Mouse (Mus musculus): ENCODE results near the gene Neurl1a. TPM values are rescaled to one million over a fixed set of nuclear protein-coding genes. Genes with fewer than 3 reads are reported as not detected.

The Neurl1a gene
- polyA plus RNA-seq, 1 experiment: 0.01 TPM

- TF ChIP-seq TAL1 (IDR thresholded peaks at IDR 0.05; ENCODE audit: low read length): no peak
- Histone ChIP-seq H3K27me3 (ENCODE audit: control insufficient read depth) (no peaks in the 10 kb centered on the region), H3K4me3 (replicated peaks) (no peak overlapping the region), H3K4me1 (ENCODE audit: control insufficient read depth) (no peaks in the 10 kb centered on the region), H3K9me3 (ENCODE audit: control insufficient read depth, low read length) (no peaks in the 10 kb centered on the region), H3K36me3 (ENCODE audit: control insufficient read depth) (peaks cover 16% of the 10 kb centered on the region)
These were observed 85.0 kb downstream of the Neurl1a start for GRCm38 (mm10) chr19:47263621-47264020.

DNA sequence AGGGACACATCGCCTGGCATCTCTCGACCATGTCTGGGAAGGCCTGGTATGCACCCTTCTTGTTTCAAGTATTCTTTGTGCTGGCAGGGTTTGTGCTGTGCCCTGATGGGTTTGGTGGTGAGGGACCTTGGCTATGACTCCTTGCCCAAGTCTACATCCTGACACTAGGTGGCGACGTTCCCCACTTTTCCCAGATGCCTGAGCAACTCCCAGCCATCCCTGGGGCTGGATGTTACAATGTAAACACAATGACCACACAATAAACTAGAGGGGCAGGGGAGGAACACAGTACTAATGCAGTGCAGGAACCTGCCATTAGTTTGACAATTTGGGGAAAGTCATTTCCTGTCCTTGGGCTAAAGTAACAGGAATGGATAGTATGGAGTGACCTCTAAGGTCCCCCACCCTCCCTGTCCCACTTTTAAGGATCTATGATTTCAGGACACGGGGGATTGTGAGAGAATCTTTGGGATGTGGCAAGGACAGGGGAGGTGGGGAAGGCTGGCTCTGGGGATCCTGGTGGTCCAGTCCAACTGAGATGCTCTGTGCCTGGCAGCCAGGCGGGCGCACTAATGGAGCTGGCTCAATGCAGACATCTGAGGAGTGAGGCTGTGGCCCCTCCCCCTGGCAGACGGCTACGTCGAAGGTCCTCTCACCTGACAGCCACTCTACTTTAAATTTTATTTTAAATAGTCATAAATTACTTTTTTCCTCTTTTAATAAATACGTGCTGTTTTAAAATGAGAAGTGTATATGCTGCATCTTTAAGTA lies 85.9 kb downstream of the Neurl1a start:
- TF ChIP-seq TAL1 (IDR thresholded peaks at IDR 0.05; ENCODE audit: low read length) (no peak), GATA1 (IDR thresholded peaks at IDR 0.05; ENCODE audit: low read length) (no peak)
- no peaks in the 10 kb centered on the region for H3K4me1 ChIP-seq (ENCODE audit: control insufficient read depth)

GRCm38 (mm10) chr19:47266070-47266801 lies 87.6 kb downstream of the Neurl1a start:
- TF ChIP-seq GATA1 (IDR thresholded peaks at IDR 0.05; ENCODE audit: low read length) (no peak), TAL1 (IDR thresholded peaks at IDR 0.05; ENCODE audit: low read length) (no peak)
- Histone ChIP-seq H3K9me3 (ENCODE audit: control insufficient read depth, low read length) (no peaks in the 10 kb centered on the region), H3K4me3 (replicated peaks) (no peak overlapping the region), H3K4me1 (ENCODE audit: control insufficient read depth) (no peaks in the 10 kb centered on the region), H3K36me3 (ENCODE audit: control insufficient read depth) (peaks cover 16% of the 10 kb centered on the region), H3K27me3 (ENCODE audit: control insufficient read depth) (no peaks in the 10 kb centered on the region)

More for the DNA sequence above, 85.9 kb downstream of the Neurl1a start:
- Histone ChIP-seq H3K9me3 (ENCODE audit: control insufficient read depth, low read length) (no peaks in the 10 kb centered on the region), H3K4me3 (replicated peaks) (no peak overlapping the region), H3K27me3 (ENCODE audit: control insufficient read depth) (no peaks in the 10 kb centered on the region), H3K36me3 (ENCODE audit: control insufficient read depth) (peaks cover 16% of the 10 kb centered on the region)

DNA sequence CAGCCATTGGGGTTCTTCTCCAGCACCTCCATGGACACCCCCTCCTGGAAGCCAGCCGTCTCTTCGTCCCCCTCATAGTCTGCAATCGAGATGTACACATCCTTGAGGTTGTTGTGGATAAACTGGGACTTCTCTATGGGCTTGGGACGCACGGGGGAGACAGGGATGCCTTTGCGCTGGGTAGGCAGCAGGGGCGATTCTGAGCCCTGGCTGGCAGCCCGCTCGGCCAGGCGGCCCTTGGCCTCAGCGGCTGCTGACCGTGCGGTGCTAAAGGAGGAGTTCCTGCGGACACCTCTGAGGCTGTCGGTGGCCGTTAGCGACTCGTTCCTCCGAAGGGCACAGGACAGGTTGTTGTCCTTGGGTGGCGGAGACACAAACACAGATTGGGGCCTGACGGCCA lies 88.4 kb downstream of the Neurl1a start:
- Histone ChIP-seq H3K27me3 (ENCODE audit: control insufficient read depth) (no peaks in the 10 kb centered on the region), H3K4me3 (replicated peaks) (no peak overlapping the region), H3K4me1 (ENCODE audit: control insufficient read depth) (no peaks in the 10 kb centered on the region), H3K36me3 (ENCODE audit: control insufficient read depth) (peaks cover 16% of the 10 kb centered on the region), H3K9me3 (ENCODE audit: control insufficient read depth, low read length) (no peaks in the 10 kb centered on the region)
- no peak for TF ChIP-seq TAL1 (IDR thresholded peaks at IDR 0.05; ENCODE audit: low read length)
- TF ChIP-seq GATA1 (IDR thresholded peaks at IDR 0.05; ENCODE audit: low read length): no peak

DNA sequence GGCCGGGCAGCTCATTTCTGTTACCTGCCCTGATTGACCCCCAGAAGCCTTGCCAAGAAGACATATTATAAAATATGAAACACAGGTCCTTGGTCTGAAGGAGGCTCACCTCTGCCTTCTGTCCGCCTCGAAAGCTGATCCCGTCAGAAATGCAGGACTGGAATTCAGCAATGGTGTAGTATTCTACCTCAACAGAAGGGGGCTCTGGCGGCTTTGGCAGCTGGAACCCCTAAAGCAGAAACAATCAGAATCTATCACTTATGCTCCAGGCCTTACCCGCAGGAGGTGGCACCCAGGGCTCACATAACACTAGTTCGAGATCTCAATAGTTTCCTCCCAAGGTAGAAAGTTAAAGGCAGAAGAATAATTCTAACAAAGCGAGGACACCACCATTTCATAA lies 91.1 kb downstream of the Neurl1a start:
- Histone ChIP-seq H3K36me3 (ENCODE audit: control insufficient read depth) (peaks cover 23% of the 10 kb centered on the region), H3K9me3 (ENCODE audit: control insufficient read depth, low read length) (no peaks in the 10 kb centered on the region), H3K4me1 (ENCODE audit: control insufficient read depth) (no peaks in the 10 kb centered on the region), H3K27me3 (ENCODE audit: control insufficient read depth) (no peaks in the 10 kb centered on the region), H3K4me3 (replicated peaks) (no peak overlapping the region)
- no peak for TF ChIP-seq GATA1 (IDR thresholded peaks at IDR 0.05; ENCODE audit: low read length)
- TF ChIP-seq TAL1 (IDR thresholded peaks at IDR 0.05; ENCODE audit: low read length): no peak

- Histone ChIP-seq H3K27me3 (ENCODE audit: control insufficient read depth) (no peaks in the 10 kb centered on the region), H3K4me3 (replicated peaks) (no peak overlapping the region), H3K36me3 (ENCODE audit: control insufficient read depth) (peaks cover 23% of the 10 kb centered on the region), H3K9me3 (ENCODE audit: control insufficient read depth, low read length) (no peaks in the 10 kb centered on the region), H3K4me1 (ENCODE audit: control insufficient read depth) (no peaks in the 10 kb centered on the region)
- no peak for TF ChIP-seq GATA1 (IDR thresholded peaks at IDR 0.05; ENCODE audit: low read length)
- TF ChIP-seq TAL1 (IDR thresholded peaks at IDR 0.05; ENCODE audit: low read length): no peak
These were observed 91.9 kb downstream of the Neurl1a start for GRCm38 (mm10) chr19:47270520-47270919.

- Histone ChIP-seq H3K4me3 (replicated peaks) (no peak overlapping the region), H3K27me3 (ENCODE audit: control insufficient read depth) (no peaks in the 10 kb centered on the region), H3K9me3 (ENCODE audit: control insufficient read depth, low read length) (no peaks in the 10 kb centered on the region), H3K4me1 (ENCODE audit: control insufficient read depth) (no peaks in the 10 kb centered on the region), H3K36me3 (ENCODE audit: control insufficient read depth) (peaks cover 12% of the 10 kb centered on the region; the same call in 1 of the 2 replicates)
- no peak for TF ChIP-seq GATA1 (IDR thresholded peaks at IDR 0.05; ENCODE audit: low read length)
- no peak for TF ChIP-seq TAL1 (IDR thresholded peaks at IDR 0.05; ENCODE audit: low read length)
These were observed 98.1 kb downstream of the Neurl1a start for GRCm38 (mm10) chr19:47276730-47277129.

DNA sequence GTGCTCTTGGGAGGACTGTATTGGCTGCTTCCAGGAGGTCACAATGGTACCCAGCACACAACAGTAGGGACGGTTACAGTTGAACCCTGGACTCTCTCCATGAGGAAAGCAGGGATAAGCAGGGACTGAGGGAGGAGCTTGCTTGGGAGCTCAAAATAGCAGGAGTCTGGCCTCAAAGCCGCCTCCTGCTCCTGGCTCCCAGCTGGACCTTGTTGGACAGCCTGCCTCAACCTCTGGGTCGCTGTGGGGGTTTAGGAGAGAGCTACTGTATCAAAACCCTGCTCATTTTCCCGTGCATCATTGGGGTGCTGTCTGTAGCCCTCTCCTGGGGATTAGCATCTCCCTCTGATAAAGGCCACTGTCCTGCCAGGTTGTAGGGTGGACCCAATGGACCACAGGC lies 100.8 kb downstream of the Neurl1a start:
- Histone ChIP-seq H3K27me3 (ENCODE audit: control insufficient read depth) (no peaks in the 10 kb centered on the region), H3K4me3 (replicated peaks) (no peak overlapping the region), H3K4me1 (ENCODE audit: control insufficient read depth) (no peaks in the 10 kb centered on the region), H3K9me3 (ENCODE audit: control insufficient read depth, low read length) (no peaks in the 10 kb centered on the region), H3K36me3 (ENCODE audit: control insufficient read depth) (peaks cover 7% of the 10 kb centered on the region; the same call in 1 of the 2 replicates)
- TF ChIP-seq TAL1 (IDR thresholded peaks at IDR 0.05; ENCODE audit: low read length) (no peak), GATA1 (IDR thresholded peaks at IDR 0.05; ENCODE audit: low read length) (no peak)

GRCm38 (mm10) chr19:47279788-47280532 lies 101.3 kb downstream of the Neurl1a start:
- Histone ChIP-seq H3K9me3 (ENCODE audit: control insufficient read depth, low read length) (no peaks in the 10 kb centered on the region), H3K27me3 (ENCODE audit: control insufficient read depth) (no peaks in the 10 kb centered on the region), H3K36me3 (ENCODE audit: control insufficient read depth) (peaks cover 7% of the 10 kb centered on the region; the same call in 1 of the 2 replicates), H3K4me3 (replicated peaks) (no peak overlapping the region), H3K4me1 (ENCODE audit: control insufficient read depth) (no peaks in the 10 kb centered on the region)
- TF ChIP-seq TAL1 (IDR thresholded peaks at IDR 0.05; ENCODE audit: low read length) (no peak), GATA1 (IDR thresholded peaks at IDR 0.05; ENCODE audit: low read length) (no peak)
